Mouse (Mus musculus) spleen, adult 18-20 months (tissue): ENCODE measurements around the gene Rcbtb1.
"Not testable (repeated sequence)": the region's sequence is repeated elsewhere in the genome, so short reads cannot be mapped to it uniquely, and the experiment has no call there.

Source experiments
- DNase-seq, 2 experiments: peaks; one replicate each; pipeline ENCODE4 v3.0.0; 2022; ENCODE audit warnings: mixed read lengths in 2 of 2

Gene Rcbtb1

DNA sequence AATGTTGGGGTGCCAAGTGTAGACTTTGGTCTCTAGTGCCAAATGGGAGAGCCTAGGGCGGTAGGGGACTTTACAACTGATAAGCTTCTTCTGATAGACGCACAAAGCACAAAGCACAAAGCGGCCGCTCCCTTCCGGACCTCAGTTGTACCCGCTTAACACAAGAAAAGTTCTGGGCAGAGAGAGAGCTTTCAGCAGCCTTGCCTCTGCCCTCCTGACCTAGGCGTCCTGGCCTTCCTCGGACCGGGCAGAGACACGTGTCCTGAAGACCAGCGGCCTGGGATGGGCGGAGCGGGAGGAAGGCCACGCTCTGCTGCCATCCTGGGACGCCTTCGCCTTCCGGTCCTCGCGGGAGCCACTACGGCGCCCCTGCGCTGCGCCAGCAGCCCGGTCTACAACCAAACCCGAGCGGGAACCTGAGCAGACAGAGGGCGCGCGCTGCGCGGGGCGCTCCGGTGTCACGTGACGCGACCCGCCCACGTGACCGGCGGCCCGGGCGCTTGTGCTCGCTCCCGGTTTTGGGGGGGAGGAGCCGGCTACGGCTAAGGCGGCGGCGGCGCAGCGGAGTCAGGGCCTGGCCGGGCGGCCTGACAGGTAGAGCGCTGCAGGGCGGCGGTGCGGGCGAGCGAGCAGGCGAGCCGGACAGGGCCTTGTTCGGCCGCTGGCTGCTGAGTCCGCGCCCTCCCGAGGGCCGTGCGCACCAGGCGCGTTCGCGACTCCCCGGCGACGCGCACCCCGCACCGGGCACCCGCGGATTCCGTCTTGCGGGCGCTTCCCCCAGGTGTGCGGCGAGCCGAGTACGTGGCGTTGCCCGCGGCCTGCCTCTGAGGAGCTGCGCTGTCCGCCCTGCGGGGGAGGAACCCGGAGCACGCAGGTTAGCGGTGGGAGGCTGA lies at the start of gene Rcbtb1:
Gene Rcbtb1, plus strand, starts transcription at position 499 of the 893 bp plus-strand sequence.
- DNase-seq, result peak; percentile 92 to 94

DNA sequence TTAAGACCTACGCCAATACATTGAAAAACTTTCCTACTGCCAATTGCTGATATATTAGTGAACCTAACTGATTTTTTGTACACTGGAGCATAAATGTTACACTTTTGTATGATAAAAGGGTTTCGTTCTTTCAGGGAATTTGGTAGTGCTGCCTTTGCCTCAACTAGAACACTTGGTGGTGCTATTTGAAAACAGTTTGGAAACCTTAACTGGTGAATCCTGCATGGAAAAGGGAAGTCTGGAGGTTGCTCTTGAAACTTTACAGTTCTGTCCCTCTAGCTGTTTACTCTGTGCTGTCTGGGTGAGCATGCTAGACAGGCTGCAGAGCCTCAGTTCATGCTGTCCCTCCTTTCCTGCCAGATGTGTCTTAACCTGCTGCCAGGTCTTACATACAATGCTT lies 45.4 kb upstream of the Rcbtb1 start:
- no peak for DNase-seq

DNA sequence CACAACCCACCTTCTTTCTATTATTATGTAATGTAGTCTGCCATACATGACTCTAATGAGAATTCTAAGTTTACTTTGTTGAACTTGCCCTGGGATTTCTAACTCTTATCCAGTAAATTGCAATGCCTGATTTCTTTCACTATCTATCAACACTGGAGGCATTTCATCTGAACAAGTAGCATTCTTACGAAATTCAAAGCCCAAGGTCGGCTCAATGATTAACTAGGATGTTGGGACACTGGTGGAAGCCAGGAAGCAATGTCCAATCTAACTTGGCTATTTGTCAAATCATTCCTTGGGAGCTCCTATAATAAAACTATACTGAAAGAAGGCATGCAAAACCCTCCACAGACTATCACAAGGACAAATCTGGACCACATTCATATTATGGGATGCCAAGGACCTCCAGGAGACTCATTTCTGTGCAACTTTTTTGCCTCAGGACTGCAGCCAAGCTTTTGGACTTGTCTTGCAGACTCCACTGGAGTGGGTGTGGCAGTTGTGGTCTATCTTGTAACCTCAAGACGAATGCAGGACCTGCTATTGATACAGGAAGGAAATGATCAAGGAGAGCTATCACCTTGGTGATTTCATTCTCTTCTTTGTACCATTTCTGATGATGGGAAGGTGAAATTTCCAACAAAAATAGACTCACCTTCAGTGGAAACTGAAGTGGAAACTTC lies 43.9 kb upstream of the Rcbtb1 start:
- DNase-seq, result no peak

GRCm38 (mm10) chr14:59178649-59179048 lies 22.4 kb upstream of the Rcbtb1 start, which contains the start of gene Gm5142:
Gm5142 (minus strand) TSS chr14:59178749.
- no peak for DNase-seq

DNA sequence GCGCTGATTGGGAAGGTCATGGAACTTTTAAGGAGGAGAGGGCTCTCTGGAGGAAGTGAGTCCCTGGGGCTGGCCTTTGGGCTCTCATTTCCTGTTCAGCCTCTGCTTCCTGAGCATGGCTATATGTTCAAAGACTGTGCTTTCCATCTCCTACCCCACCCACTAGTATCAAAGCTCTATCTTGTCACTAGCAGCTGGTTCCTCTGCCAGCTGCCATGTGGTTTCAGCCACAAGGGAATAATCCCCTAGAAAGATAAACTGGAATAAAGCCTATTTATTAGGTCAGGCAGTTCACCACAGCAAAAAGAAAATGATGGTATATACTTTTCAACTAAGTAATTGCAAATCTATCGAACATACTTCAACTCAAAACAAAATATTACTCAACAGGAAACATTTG lies 18.3 kb upstream of the Rcbtb1 start:
- DNase-seq, result no peak

- DNase-seq, result no peak
Measured at GRCm38 (mm10) chr14:59185514-59185913, 15.5 kb upstream of the Rcbtb1 start.

- DNase-seq, result no peak
Measured at GRCm38 (mm10) chr14:59186121-59186520, 14.9 kb upstream of the Rcbtb1 start.

GRCm38 (mm10) chr14:59201604-59202215 lies 701 bp downstream of the Rcbtb1 start:
- DNase-seq, result no peak

DNA sequence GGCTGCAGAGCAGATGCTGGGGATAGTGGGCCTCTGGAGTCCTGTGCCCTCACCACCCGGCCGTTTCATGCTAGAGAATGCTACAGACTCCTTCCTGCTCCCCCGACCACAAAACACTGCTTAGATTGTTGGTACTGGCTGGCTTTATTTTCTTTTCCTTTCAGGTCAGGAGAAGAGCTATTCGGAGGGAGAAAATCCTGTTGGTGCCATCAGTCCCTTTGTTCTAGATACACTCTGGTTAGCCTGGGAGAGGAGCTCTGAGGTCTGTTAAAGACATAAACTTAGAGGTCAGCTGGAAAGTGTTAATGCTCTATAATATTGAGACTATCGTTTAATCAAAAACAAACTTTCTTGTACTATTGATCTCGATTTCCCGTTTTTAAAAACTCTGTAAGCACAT lies 4.5 kb downstream of the Rcbtb1 start:
- DNase-seq, result no peak

DNA sequence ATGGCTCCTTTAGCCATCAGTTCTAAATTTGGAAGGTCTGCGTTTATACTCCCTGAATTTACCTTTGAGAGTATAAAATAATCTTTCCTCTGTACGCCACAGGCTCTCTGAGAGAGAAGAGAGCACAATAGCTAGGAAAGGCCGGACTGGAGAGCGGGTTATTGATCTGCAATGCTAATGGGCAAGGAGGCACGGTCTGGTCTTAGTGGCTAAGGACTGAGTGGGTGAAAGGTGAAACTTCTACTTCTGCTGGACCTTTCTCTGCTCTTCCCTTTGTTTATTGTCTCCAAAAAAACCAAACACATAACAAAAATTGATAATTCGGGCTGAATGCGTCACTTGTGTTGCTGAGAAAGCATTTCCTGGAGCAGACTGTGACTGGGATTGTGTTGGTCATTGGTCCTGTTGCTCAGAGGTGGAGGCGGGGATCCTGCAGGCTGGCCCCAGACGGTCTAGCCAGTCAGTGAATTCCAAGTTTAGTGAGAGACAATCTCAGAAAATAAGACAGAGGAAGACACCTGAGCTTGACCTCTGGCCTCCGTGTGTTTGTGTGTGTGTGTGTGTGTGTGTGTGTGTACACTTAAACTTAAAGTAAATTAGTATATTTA lies 5.1 kb downstream of the Rcbtb1 start:
- DNase-seq, result no peak

- no peak for DNase-seq
Measured at GRCm38 (mm10) chr14:59209003-59209402, 8.0 kb downstream of the Rcbtb1 start.

- no peak for DNase-seq
Measured at GRCm38 (mm10) chr14:59209816-59210215, 8.8 kb downstream of the Rcbtb1 start.

DNA sequence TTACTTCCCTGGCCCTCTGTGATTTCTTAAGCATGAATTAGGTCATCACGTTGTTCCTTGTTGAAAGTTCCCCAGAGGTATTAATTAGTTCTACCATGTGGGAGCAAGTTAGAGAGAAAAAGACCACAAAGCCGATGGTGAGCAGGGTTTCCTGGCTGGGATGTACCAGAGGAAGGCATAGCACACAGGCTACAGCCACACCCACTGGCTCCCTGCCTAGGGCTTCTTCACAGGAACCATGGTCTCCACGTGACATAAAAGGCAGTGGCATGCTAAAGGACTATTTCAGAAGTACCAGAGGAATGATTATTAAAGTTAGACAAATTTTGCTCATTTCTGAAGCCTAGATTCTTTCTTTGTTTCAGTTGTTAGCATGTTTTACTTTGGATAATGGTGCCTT lies 18.2 kb downstream of the Rcbtb1 start:
- DNase-seq, result no peak

DNA sequence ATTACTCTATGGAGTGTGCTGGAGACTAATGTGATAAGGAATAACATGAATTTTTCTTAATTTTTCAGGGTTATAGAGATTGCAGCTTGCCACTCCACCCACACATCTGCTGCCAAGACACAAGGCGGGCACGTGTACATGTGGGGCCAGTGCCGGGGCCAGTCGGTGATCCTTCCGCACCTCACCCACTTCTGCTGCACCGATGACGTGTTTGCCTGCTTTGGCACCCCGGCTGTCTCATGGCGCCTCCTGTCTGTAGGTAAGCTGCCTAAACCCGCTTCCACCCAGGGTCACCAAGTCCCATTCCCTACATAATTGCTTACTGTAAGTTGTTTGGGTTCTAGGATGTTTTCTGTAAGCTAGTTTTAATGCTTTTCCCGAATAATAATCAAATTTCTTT lies 25.2 kb downstream of the Rcbtb1 start:
- DNase-seq, result no peak

GRCm38 (mm10) chr14:59229822-59230221 lies 28.8 kb downstream of the Rcbtb1 start:
- DNase-seq, result no peak

GRCm38 (mm10) chr14:59230331-59230966 lies 29.4 kb downstream of the Rcbtb1 start:
- no peak for DNase-seq

GRCm38 (mm10) chr14:59232003-59232402 lies 31.0 kb downstream of the Rcbtb1 start:
- DNase-seq, result no peak

- DNase-seq, result no peak
Measured at GRCm38 (mm10) chr14:59233635-59234034, 32.6 kb downstream of the Rcbtb1 start.

- not testable (repeated sequence) for DNase-seq
Measured at GRCm38 (mm10) chr14:59250350-59250749, 49.3 kb downstream of the Rcbtb1 start.

DNA sequence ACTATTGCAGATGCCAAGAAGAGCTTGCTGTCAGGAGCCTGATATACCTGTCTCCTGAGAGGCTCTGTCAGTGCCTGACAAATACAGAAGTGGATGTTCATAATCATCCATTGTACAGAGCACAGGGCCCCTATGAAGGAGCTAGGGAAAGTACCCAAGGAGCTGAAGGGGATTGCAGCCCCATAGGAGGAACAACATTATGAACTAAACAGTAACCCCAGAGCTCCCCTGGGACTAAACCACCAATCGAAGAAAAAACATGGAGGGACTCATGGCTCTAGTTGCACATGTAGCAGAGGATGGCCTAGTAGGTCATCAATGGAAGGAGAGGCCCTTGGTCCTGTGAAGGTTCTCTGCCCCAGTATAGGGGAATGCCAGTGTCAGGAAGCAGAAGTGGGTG lies 54.9 kb downstream of the Rcbtb1 start:
- DNase-seq, result not testable (repeated sequence)

DNA sequence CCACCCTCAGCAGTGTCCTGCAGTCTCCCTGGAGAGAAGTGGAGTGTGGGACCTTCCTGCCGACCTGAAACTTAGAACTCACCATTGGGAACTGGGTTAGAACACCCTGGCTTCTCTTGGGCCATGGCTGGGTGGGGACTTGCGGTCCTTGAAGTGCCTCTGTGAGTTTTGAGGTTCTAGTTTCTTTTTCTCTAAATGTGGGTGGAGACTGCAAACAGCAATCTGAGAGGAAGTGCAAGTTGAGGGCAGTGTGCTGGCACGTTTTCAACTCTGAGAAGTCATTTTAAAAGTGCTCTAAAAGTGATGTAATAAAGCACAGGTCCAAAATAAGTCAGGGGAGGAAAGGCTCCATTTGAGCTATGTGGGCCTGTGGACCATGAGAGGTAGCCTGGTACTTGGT lies 59.0 kb downstream of the Rcbtb1 start, which contains the start of gene Gm6904:
Gene Gm6904, minus strand, starts transcription at position 161 of the 400 bp plus-strand sequence.
- peak; percentile 17 to 46 for DNase-seq

DNA sequence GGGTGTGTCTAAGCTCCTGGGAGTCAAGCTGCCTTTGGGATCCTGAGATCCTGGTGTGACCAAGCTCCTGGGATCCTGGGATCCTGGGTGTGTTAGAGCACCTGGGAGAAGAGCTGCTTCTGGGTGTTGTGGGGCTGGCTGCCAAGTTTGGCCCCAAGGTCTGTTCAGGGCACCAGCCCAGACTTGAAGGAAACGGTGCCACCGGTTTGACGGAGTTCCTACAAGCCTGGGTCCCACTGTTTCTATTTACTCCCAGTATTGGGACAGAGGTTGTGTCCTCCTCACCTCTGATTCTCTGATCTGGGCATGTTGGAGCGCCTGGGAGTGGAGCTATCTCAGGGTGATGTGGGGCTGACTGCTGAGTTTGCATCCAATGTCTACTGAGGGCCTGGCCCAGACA lies 74.0 kb downstream of the Rcbtb1 start:
- not testable (repeated sequence) for DNase-seq
